Mouse (Mus musculus) embryonic facial prominence, embryonic 11.5 days (tissue): ENCODE measurements at regions not wholly inside any gene's neighbourhood (a gene's known extent, or its start where the extent isn't known, plus 50 kb on each side); places are given as distances from the start of the nearest gene placed in this dataset.

ENCODE experiments used
- ATAC-seq: fragments of 200-750 bp; cut with Nextera tagmentation; replicated peaks from 2 replicates; pipeline ENCODE4 v1.8.0; 2017; ENCODE audit warnings: low read depth; ENCODE audit not compliant: insufficient number of reproducible peaks, low FRiP score, low TSS enrichment
- DNase-seq: peaks from one replicate; pipeline ENCODE4 v3.0.0-alpha.2; 2015; ENCODE audit warnings: low spot score
- H3K27ac ChIP-seq: fragments of 300-500 bp; sonication (generic); replicated peaks from 2 replicates; pipeline ENCODE4 v1.5.1; 2014; ENCODE audit warnings: mild to moderate bottlenecking, low read depth, low read length, control low read depth
- H3K27me3 ChIP-seq: fragments of 300-500 bp; sonication (generic); 2 replicates; pipeline ENCODE4 v1.6.1; 2014; ENCODE audit warnings: mild to moderate bottlenecking, low read length, moderate library complexity, mixed read lengths; ENCODE audit not compliant: control insufficient read depth, insufficient read depth
- H3K36me3 ChIP-seq: fragments of 300-500 bp; sonication (generic); replicated peaks from 2 replicates; pipeline ENCODE4 v1.6.1; 2014; ENCODE audit warnings: low read depth, mild to moderate bottlenecking, low read length, moderate library complexity, mixed read lengths; ENCODE audit not compliant: control insufficient read depth, insufficient read depth
- H3K4me1 ChIP-seq: fragments of 300-500 bp; sonication (generic); 2 replicates; pipeline ENCODE4 v1.6.1; 2014; ENCODE audit warnings: low read length, mixed read lengths; ENCODE audit not compliant: control insufficient read depth, insufficient read depth
- H3K4me2 ChIP-seq: fragments of 300-500 bp; sonication (generic); 2 replicates; pipeline ENCODE4 v1.6.1; 2014; ENCODE audit warnings: low read depth, mild to moderate bottlenecking, control low read depth, low read length, moderate library complexity
- H3K4me3 ChIP-seq: fragments of 300-500 bp; sonication (generic); 2 replicates; pipeline ENCODE4 v1.5.1; 2014; ENCODE audit warnings: low read depth, low read length, control low read depth
- H3K9ac ChIP-seq: fragments of 300-500 bp; sonication (generic); replicated peaks from 2 replicates; pipeline ENCODE4 v1.6.1; 2014; ENCODE audit warnings: mild to moderate bottlenecking, control low read depth, low read length
- H3K9me3 ChIP-seq: fragments of 300-500 bp; sonication (generic); replicated peaks from 2 replicates; pipeline ENCODE4 v1.6.1; 2016; ENCODE audit warnings: mild to moderate bottlenecking, low read length, inconsistent platforms, mixed read lengths; ENCODE audit not compliant: control insufficient read depth
- WGBS: fragments of 180-500 bp; shearing (Covaris S2); extraction: QIAGEN DNeasy Blood & Tissue Kit; methylation state at CpG from one replicate; pipeline ENCODE4 v1.1.7; 2014; 5-methylcytosine and 5-hydroxymethylcytosine counted together

- DNase-seq: no peak
- no peak overlapping the region for H3K27ac ChIP-seq
- 93% methylated on average over 3 of the region's 3 CpGs for WGBS
Measured at GRCm38 (mm10) chr16:65739652-65740051, 75.4 kb upstream of the Vgll3 start.

GRCm38 (mm10) chr16:65742951-65743350, 72.1 kb upstream of the Vgll3 start:
- Histone ChIP-seq H3K9ac (no peak overlapping the region), H3K4me3 (no peak overlapping the region), H3K36me3 (no peaks in the 10 kb centered on the region), H3K4me1 (no peaks in the 10 kb centered on the region), H3K4me2 (no peak overlapping the region), H3K27ac (no peak overlapping the region), H3K9me3 (no peaks in the 10 kb centered on the region), H3K27me3 (no peaks in the 10 kb centered on the region)
- DNase-seq (peak; percentile 54), ATAC-seq (no peak)

More at GRCm38 (mm10) chr16:65739652-65740051, 75.4 kb upstream of the Vgll3 start:
- H3K9ac ChIP-seq: no peak overlapping the region
- H3K4me2 ChIP-seq: no peak overlapping the region
- H3K27me3 ChIP-seq: no peaks in the 10 kb centered on the region
- no peak for ATAC-seq
- no peaks in the 10 kb centered on the region for H3K9me3 ChIP-seq
- H3K4me3 ChIP-seq: no peak overlapping the region
- no peaks in the 10 kb centered on the region for H3K36me3 ChIP-seq
- H3K4me1 ChIP-seq: no peaks in the 10 kb centered on the region

GRCm38 (mm10) chr16:65755667-65756066, 59.4 kb upstream of the Vgll3 start:
- ATAC-seq: no peak
- no peak overlapping the region for H3K4me2 ChIP-seq
- no peaks in the 10 kb centered on the region for H3K27me3 ChIP-seq
- H3K4me1 ChIP-seq: no peaks in the 10 kb centered on the region
- H3K9me3 ChIP-seq: no peaks in the 10 kb centered on the region
- no peak overlapping the region for H3K27ac ChIP-seq
- H3K9ac ChIP-seq: no peak overlapping the region
- H3K4me3 ChIP-seq: no peak overlapping the region
- 68% methylated on average over 2 of the region's 2 CpGs for WGBS
- H3K36me3 ChIP-seq: no peaks in the 10 kb centered on the region
- no peak for DNase-seq
